Mouse (Mus musculus): ENCODE results near the gene Utp11.
A peak's percentile ranks its signal among the peaks of the same experiment; 100 is the strongest.

Utp11 gene

GRCm38 (mm10) chr4:124703881-124704796 is 10.7 kb upstream of the Utp11 start:
- DNase-seq = peak; percentile 32

GRCm38 (mm10) chr4:124703406-124703805 is 10.0 kb upstream of the Utp11 start:
- no peak for DNase-seq

DNA sequence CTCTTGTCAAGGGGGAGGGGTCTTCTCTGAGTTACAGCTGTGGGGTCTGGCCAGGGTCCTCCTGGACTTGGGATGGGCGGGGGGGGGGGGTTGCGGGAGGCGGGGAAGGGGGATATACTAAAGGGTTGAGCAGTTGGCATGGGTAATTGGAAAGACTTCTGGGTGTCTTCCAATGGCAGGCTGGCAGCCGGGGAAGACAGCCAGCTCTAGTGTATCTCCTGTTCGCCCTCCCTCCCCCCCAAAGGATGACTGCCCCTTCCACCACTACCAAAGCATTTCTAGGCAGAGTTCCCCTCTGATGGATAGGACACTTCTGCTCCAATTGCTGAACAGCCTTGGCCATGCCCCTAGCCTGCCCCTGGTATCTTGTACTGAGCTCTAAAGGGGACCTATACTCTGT is 8.5 kb upstream of the Utp11 start:
- DNase-seq = no peak

GRCm38 (mm10) chr4:124701052-124701845 is 7.8 kb upstream of the Utp11 start:
- DNase-seq = peak; percentile 32

DNA sequence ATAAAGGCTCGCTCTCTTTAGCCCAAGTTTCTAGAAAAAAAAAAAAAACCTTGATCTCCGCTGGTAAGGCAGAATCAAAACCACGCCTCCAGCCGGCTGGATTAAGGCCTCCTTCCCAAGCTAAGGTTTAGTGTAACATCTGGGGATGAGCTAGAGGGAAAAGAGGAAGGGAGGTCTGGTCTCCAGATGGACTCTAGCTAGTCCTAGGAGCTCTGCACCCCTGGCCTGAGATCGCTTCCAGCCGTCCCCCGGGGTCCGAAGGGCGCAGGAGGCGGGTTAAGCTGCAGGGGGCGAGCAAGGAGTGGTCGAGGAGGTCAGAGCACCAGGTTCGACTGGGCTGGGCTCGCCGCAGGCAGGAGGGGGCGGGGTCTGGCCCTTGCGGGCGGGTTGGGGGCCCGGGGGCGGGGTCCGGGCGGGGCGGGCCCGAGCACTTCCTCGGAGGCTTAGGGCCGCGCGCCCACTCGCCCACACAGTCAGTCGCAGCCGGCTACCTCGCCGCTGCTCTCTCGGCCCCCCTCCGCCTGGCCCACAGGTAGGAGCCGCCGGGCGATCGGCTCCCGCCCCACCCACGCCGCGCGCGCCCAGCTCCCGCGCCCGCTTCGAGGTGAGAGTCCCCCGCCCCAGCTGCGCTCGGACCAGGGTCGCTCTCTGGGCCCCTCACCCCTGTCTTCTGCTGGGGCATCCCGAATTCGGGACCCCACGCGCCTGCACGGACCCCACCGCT is 7.0 kb upstream of the Utp11 start, which contains the start of gene Fhl3:
Gene Fhl3 (plus strand): TSS at position 454 of the 724 bp plus-strand sequence.
- DNase-seq = peak; percentile 67

DNA sequence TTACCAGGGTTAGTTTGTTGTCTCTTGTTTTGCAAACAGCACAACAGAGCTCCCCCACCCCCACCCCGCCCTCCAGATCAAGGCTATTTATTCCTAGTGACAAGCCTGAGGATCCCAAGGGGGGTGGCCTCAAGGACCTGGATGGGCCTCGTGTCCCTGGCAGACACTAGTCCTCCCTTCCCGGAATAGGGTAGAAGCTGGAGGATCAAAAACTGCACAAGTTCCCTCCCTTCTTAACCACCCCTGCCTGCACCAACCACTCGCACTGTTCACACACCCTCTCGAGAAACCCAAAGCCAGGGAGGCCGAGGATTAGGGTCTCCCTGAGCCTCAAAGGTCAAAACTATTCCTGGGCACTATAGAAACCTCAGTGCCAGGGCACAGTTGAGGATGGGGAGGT is 6.4 kb upstream of the Utp11 start:
- DNase-seq = no peak

GRCm38 (mm10) chr4:124695786-124696516 is 2.6 kb upstream of the Utp11 start:
- DNase-seq = no peak

DNA sequence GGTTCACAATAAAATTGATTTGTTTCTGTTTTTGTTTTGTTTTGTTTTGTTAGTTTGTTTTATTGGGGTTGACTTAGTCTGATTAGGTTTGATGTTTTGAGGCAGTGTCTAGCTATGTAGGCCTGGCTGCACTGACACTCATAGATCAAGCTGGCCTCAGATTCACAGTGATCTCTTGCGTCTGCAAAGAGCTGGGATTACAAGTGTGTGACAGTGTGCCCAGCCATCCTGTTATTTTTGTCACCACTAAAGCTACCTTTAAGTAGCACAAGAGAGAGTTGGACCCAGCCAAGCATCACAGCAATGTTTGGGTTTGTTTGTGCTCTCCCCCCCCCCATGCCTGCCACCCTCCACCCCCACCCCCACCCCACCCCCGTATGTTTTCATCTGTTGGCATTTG is 1.2 kb upstream of the Utp11 start:
- DNase-seq = no peak

GRCm38 (mm10) chr4:124692416-124692861 is 961 bp downstream of the Utp11 start:
- no peak for DNase-seq

GRCm38 (mm10) chr4:124691455-124691854 is 1.9 kb downstream of the Utp11 start:
- no peak for DNase-seq

DNA sequence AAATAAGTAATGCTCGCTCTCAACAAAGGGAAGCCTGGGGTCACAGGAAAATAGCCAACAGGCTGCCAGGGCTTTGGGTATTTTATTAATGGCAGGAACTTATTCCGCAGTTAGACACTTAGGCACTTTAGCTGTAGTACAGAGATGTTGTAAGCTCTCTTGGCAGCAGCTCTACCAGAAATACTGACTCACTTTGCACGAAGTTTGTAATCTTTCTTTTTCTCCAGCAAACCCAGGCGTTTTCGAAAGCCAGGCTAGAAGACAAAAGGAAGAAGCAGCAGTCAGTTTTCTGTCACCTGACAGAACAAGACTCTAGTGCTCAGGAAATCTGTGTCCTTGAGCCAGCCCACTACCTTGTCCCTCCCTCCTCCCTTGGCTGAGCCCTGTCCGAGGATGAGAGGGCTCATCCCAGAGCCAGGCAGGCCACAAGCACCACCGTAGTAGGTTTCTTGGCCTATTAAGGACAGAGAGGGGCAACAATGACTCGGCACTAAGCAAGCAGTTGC is 7.5 kb downstream of the Utp11 start:
- DNase-seq = no peak

GRCm38 (mm10) chr4:124685453-124685852 is 7.9 kb downstream of the Utp11 start:
- DNase-seq = no peak

DNA sequence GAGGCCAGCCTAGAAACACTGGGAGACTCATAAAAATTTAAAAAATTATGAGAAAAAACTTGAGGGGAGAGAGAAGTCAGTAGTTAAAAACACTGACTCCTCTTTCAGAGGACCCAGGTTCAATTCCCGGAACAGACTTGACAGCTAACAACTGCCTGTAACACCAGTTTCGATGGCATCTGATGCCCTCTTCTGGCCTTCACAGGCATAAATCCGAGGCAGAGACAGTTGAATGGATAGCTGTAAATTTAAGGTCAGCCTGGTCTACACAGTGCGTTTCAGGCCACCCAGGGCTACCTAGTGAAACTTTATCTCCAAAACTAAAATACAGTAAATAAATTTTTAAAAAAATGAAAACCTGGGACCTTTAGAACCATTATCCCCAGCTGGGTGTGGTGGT is 8.4 kb downstream of the Utp11 start:
- DNase-seq = no peak

- DNase-seq = no peak
Observed at GRCm38 (mm10) chr4:124683474-124683873, 9.9 kb downstream of the Utp11 start.

DNA sequence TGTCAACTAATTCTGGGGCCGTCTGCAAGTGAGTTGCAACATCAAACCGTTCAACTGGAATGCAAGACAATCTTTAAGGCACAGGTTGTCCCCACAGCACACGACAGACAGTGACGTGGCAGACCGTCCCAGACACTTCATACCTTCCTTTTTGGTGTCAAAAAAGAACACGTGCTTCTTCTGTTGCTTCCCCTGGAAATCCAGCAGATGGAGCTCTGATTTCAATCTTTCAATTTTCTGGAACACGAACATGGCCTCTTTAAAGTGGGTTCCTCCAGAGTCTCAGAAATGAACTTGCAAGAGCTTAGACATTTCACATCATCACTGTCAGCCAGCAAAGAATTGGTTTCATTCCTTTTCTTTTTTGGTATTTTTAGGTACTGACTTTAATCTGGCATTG is 11.1 kb downstream of the Utp11 start:
- peak; percentile 50 for DNase-seq

DNA sequence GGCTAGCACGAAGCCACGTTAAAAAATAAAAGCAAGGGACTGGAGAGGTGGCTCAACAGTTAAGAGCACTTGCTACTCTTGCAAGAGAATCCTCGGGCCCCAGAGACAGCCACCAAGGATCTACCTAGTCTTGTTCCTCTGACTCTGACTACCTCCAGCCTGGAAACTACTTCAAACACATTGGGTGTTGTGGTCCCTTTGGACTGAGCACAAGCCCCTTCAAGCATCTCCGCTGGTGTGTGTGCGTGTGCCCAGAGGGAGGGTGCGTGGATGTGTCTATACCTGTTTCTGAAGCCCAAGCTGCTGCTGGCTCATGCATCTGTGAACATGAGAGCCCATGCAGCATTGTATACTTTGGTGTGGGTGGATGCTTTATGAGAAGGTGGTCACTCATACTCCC is 17.4 kb downstream of the Utp11 start:
- no peak for DNase-seq

- peak; percentile 83 for DNase-seq
Observed at GRCm38 (mm10) chr4:124675037-124675436, 18.4 kb downstream of the Utp11 start.

GRCm38 (mm10) chr4:124674334-124675032 is 18.9 kb downstream of the Utp11 start:
- DNase-seq = no peak

DNA sequence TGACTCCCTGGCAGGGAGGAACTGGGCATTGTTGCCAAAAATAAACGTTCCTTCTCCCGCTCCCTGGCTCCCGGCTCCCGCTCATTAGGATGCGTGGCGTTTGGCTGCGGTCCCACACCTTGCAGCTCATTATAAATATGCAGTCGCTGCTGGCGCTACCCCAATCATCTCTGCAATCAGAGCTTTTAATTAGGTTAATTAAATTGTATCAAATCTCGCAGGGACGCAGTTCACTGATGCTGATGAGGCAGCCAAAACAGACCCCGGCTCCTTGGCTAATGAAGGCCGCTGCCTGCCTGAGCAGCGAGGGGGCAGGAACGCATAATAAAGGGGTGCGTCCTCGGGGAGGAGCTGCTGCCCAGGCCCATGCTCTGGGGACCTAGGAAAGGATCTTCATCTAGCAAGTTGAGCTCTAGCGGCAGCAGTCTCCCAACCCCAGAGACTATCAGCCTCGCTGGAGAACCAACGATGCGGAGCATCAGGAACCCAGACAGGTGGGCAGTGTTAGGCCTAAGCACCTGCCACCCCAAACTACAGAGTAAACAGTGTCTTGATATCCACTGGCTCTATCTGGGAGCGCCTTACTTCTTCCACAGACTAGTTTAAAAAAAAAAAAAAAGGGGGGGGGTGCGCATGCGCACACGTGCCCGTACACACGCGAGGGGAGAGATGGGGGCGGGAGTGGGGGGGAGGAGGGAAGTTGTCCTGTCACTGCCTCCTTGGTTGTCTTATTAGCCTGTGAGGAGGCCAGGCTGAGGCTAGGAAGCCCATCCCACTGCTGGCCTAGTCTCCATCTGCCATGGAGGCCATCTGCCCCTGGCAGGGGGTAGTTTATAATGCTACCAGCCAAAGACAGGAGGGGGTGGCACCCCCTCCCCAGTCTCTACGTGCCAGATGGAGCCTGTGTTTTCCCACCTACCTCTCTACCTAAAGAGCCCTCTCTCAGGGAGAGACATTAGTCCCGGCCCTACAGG is 20.8 kb downstream of the Utp11 start:
- DNase-seq = peak; percentile 92

DNA sequence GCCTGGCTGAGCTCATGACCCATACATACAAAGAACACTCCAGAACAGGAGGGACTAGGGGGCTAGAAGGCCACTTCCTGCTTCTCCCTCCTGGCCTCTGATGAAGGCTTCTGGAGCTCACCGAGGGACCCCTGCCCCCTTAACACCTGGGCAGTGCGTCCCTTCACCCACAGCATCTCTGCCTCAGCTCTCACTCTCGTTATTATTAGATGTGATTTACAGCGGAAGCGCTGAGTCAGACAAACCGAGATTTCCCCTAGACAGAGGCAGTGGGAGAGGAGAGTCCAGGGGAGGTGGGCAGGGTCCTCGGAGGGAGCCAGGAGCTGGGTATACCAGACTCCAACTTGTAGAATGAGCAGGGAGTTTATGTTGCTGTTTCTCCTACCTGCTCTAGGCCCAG is 21.8 kb downstream of the Utp11 start:
- DNase-seq = peak; percentile 12
